Mouse (Mus musculus): ENCODE measurements around the gene Actn3. TPM values are rescaled to one million over a fixed set of nuclear protein-coding genes. Genes with fewer than 3 reads are reported as not detected.
"Not testable (repeated sequence)": the region's sequence is repeated elsewhere in the genome, so short reads cannot be mapped to it uniquely, and the experiment has no call there.

The Actn3 gene
- total RNA-seq (2021), result 1 to 10 TPM; 1.1 to 1.9 TPM

DNA sequence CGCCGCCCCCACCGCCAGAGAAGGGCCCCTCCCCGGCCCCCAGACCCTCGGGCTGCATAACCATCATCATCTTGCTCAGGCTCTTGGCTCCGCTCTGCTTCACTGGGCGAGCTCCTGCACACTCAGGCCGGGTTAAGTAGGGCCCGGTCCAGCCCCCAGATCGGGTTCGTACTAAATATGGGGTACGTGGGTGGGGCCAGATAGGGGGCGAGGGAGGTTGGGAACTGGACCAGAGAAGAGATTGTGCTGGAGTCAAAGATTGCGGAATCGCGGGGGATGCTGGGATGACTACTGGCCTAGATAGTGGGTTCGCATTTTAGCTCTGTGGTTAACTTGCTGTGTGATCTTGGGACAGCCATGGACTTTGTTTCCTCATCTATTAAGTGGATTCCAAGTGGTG is at the start of gene Actn3:
Actn3 (minus strand) TSS at position 125 of the 400 bp plus-strand sequence.
- intact Hi-C loops (cut with DNase I), result no loop called here
- no peak for DNase-seq (ENCODE audit: low spot score in 2 of 2)

DNA sequence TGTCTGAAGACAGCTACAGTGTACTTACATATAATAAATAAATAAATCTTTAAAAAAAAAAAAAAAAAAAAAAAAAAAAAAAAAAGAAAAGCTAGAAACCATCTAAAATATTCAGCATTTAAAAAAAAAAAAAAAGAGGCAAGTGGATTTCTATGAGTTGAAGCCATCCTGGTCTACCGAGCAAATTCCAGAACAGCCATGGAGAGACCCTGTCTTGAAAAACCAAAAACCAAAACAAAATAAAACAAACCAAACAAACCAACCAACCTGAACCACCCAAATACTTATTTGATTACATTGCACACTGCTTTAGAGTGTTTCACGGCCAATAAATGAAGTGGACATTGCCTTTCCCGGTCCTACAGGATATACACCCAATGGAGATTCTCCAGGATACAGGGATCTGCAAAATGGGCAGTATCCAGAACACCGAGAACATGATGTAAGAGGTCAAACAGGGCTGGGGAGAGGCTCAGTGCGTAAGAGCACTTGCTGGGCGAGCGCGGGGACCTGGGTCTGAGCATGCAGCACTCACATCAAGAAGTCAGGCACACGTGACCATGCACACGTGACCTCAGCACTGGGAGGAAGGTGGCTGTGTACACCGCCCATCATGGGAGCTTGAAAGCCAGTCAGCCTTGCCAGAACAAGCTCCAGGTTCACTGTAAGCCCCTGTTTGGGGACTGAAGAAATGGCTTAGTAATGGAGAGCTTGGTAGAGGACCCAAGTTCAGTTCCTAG is 47.6 kb upstream of the Actn3 start:
- DNase-seq (ENCODE audit: low spot score in 2 of 2), result no peak
- intact Hi-C loops (cut with DNase I), result no loop called here

DNA sequence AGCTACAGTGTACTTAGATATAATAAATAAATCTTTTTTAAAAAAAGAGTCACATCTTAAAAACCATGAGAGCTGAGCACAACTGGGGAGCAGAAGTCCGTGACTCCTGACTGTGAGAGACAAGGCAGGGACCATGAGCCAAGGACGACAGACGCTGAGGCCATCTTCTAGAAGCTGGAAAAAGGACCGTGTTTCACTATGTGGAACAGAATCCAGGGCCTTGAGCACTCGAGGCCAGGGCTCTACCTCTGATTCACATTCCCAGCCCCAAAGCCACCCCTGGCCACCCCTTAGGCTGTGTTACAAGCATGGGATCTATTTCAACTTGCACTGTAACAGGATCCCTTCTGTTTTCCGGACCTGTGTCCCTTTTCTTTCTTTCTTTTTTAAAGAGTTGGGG is 41.9 kb upstream of the Actn3 start:
- no peak for DNase-seq (ENCODE audit: low spot score in 2 of 2)
- intact Hi-C loops (cut with DNase I), result no loop called here

DNA sequence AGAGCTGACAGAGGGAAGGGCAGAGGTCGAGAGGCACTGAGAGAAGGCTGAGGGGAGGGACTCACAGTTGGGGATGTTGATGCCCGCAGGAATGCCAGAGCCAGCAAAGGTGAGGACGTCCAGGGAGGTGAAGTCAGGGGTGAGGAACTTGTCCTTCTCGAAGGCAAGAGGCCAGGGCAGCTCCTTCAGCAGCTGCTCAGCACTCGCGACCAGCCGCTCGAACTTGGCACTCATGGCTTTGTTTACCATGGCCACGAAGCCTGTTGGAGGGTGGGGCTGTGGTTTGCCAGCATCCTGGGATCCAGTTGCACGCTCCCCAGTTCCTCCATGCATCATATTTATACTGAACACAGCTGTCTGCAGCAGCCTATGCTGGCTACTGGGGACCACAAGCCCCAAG is 39.1 kb upstream of the Actn3 start:
- no peak for DNase-seq (ENCODE audit: low spot score in 2 of 2)
- intact Hi-C loops (cut with DNase I), result no loop called here

DNA sequence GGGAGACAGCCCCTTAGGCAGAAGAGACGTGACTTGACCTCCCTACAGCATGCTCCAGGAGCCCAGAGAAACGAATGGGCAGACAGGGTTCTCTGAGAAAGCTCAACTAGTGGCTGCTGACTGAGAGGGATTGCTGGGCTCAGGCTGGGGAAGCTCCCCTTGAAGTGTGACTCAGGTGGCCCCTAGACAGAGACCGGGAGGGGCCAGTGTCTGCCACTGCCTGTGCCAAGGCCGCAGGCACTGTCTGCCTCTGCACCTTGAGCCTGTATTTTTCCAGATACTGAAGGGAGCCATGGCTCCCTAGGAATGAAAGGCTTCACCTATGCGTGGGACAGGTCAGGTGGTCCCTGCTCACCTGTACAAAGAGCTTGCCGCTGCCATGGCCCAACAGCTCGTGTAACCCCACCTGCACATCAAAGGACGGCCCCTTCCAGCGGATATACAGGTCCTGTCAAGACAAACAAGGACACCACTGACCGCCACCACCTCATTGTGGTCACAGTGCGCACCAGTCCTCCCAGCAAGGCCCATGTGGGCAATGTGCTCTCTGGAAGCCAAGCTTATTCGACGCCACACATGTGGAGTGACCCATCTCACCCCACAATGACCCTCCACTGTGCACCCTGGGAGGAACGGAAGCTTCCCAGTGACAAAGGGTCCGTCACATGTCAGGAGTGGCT is 38.4 kb upstream of the Actn3 start:
- intact Hi-C loops (cut with DNase I), result no loop called here
- no peak for DNase-seq (ENCODE audit: low spot score in 2 of 2)

DNA sequence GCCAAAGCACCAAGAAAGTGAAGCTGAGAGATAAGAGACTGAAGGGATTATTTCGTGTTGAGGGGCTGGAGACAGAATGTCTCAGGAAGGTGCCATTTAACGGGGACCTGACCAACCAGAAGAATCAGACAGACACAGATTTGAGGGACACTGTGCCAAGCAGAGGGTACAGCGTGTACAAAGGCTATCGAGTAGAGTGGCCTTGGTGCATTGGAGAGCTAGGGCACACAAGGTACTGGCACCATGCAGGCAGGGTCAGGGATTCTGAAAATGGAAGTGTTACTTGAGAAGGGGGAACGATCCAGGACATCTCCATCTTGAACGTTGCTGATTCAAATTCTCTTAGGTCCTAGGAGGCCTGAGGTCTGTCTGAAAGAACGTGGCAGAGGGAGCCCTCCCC is 31.7 kb upstream of the Actn3 start:
- intact Hi-C loops (cut with DNase I), result no loop called here
- DNase-seq (ENCODE audit: low spot score in 2 of 2), result no peak

DNA sequence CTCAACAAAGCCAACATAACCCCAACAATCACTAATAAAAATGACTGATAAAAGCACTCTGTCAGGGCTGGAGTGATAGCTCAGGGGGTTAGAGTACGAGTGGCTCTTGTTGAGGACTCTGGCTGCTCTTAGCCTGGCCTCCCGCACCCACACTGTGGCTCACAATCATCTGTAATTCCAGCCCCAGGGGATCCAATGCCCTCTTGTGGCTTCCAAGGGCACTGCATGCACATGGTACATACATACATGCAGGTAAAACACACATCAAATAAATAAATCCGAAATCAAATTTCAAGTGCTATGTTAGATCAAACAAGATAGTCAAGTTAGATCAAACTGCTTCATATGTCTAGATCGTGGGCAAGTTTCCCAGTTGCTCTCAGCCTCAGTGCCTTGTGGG is 30.4 kb upstream of the Actn3 start:
- DNase-seq (ENCODE audit: low spot score in 2 of 2), result no peak
- intact Hi-C loops (cut with DNase I), result no loop called here

DNA sequence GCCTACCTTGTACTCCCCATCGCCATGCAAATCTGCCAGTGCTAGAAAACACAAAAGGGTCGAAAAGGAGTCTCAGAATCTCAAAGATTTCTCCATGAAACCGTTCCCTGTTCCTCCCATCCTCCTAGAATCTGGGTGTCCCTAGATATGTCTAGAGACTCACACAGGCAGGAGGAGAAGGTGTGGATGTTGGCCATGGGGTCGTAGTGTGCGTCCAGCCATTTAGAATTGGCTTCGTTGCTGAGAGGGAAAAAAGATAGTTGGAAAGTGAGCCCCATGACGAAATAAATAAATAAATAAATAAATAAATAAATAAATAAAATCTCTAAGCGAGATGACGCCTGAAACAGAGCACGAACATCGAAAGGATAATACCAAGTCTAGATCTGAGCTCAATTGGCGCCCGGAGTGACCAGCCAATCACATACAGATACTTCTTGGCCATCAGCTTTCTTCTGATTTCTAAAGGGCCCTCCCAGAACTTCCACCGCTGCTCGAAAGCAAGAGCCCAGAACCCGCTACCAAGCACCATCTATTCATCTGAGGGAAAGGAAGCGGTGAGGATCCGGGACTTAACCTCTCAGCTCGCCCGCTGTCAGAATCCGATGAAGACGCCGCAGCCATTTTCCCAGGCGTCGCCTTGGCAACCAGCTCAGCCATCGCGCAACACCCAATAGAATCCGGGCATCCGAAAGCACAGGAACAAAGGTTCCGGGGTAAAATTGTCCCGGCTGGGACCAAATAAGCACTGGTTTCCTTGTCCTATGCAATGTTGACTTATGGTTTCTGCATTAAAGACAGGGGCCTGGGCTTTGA is 28.5 kb upstream of the Actn3 start, which contains the start of gene Bbs1:
Bbs1 (minus strand) TSS at position 650 of the 816 bp plus-strand sequence.
- intact Hi-C loops (cut with DNase I), result loop anchor here (1.0 to 2.0 kb wide), 2 partner anchors 150 to 277 kb away; partner anchors contain the start of gene Rbm4b
- DNase-seq (ENCODE audit: low spot score in 2 of 2), result peak; percentile 83 to 85

DNA sequence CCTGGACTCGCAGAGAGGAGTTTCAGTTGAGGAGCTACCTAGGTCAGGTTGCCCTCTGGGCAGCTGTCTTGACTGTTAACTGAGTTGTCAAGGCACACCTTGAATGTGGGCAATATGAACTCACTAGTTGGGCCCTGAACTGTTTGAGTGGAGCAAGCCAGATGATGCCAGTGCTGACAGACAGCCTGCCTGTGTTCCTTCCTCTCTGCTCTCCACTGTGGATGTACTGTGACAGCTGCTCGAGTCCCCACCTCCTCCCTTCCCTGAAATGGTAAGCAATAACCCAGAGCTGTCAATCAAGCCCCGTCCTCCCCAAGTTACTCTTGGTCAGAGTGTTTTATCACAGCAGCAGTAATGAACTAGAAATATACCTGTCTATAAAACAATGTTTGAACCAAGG is 22.2 kb upstream of the Actn3 start:
- no peak for DNase-seq (ENCODE audit: low spot score in 2 of 2)
- intact Hi-C loops (cut with DNase I), result no loop called here

DNA sequence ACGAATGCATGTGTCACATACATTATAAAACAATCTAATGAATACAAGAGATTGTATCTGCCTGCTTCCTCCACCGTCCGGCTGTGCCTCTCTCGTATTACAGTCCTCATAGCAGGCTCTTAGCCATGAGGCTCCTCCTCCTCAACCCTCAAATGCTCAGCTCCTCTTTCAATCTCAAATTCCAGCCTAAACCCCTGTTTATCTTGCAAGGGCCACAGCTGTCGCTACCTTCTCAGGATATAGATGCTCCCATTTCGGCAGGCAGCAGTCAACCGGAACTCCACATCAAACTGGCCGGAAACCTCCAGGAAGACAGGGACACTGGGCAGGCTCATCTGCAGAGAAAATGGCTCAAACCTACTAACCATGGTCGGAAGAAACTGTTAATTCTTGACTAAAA is 21.3 kb upstream of the Actn3 start:
- no peak for DNase-seq (ENCODE audit: low spot score in 2 of 2)
- intact Hi-C loops (cut with DNase I), result no loop called here

DNA sequence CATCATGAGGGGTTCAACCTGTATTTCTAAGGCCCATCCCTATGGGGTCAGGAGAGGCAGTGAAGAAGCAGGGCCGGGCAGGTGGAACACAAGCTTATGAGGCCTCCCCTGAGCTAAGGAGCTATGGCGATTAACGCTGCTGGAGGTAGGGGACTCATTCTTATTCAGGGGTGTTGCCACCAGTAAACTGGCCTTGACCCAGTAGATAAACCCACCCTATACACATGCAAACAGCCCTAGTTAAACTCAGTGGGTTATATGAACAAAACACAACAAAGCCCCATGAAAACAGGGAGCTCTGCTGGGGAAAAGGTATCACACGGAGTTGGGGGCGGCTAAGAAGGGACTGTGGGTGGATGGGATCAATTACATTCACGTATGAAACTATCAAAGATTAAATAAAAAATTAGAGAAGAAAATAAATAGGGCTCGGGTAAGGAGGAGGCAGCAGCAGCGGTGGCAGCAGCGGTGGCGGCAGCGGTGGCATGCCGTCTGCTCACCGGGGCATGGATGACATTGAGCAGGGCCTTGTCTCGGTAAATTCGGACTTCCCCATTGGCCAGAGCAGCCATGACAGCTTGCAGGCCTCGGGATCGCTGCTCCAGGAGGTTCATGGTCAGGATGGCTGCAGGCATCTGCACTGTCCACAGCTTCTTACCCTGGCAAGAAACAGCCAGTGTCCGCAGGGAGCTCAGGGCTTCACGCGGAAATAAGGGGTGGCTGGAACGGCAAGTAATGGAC is 19.2 kb upstream of the Actn3 start:
- no peak for DNase-seq (ENCODE audit: low spot score in 2 of 2)
- intact Hi-C loops (cut with DNase I), result no loop called here

DNA sequence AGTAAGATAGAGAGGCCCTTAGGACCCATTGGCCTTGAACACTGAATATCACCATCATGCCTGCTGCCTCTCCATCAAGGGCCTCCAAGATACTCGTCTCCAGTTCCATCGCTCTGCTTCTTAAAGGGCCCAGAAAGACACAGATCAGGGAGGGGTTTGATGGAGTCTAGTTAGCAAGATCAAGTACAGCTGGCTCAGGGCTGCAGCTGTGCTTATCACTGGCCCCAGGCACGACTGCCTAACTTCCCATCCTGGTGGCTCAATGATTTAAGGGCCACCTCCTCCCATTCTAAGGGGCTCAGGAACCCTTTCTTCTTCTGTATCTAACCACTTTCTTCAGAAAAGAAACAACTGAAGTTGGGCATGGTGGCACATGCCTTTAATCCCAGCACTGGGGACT is 14.1 kb upstream of the Actn3 start:
- intact Hi-C loops (cut with DNase I), result no loop called here
- DNase-seq (ENCODE audit: low spot score in 2 of 2), result no peak

DNA sequence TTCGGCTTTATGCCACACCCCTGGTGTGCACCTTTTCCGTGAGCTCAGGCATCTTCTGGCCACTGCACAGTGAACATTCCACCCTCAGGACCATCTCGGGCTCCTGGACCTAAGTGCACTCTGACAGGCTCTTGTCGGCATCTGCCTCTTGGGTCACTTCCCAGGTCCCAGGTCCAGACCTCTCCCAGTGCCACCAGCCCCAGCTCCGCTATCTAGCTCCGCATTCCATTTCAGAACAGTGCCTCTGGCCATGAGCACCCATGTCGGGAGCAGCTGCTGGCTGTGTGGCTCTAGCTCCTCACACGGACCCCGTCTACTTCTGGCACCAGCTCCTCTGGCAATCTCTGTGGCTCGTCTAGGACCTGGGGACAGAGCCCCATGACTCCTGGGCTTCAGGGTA is 12.1 kb upstream of the Actn3 start:
- DNase-seq (ENCODE audit: low spot score in 2 of 2), result no peak
- intact Hi-C loops (cut with DNase I), result no loop called here

DNA sequence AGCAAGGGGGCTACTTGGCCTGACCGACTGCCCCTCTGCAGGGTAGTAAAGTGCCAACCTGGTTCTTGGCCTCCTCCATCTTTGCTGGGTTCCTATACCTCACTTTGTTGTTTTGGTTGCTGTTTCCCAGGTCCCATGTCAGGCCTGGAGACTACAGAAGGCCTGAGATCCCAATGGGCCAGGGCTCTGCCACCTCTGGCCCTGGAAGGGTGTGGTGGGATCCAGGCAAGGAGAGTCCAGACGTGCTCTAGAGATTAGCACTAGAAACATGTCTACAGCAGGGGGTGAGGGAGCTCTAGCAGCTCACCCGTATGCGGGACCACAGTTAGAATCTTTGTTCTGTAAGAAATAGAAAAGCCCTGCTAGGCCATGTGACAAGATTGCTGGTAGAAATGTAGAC is 6.3 kb upstream of the Actn3 start:
- no peak for DNase-seq (ENCODE audit: low spot score in 2 of 2)
- intact Hi-C loops (cut with DNase I), result no loop called here

DNA sequence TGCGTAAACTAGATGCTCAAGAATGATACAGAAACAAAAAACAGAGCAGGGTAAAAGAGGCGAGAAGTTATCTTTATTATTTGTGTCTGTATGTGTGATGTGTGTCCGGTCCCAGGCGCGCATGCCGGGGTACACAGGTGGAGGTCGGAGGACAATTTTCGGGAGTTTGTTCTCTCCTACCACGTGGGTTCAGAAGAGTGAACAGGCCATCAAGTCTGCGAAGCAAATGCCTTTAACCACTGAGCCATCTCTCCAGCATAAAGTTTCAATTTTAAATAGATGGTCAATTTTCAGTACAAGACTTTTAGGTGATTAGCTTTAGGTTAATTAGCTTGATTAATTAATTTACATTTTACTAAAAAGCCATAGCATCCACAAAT is 1.6 kb upstream of the Actn3 start:
- intact Hi-C loops (cut with DNase I), result no loop called here
- no peak for DNase-seq (ENCODE audit: low spot score in 2 of 2)

DNA sequence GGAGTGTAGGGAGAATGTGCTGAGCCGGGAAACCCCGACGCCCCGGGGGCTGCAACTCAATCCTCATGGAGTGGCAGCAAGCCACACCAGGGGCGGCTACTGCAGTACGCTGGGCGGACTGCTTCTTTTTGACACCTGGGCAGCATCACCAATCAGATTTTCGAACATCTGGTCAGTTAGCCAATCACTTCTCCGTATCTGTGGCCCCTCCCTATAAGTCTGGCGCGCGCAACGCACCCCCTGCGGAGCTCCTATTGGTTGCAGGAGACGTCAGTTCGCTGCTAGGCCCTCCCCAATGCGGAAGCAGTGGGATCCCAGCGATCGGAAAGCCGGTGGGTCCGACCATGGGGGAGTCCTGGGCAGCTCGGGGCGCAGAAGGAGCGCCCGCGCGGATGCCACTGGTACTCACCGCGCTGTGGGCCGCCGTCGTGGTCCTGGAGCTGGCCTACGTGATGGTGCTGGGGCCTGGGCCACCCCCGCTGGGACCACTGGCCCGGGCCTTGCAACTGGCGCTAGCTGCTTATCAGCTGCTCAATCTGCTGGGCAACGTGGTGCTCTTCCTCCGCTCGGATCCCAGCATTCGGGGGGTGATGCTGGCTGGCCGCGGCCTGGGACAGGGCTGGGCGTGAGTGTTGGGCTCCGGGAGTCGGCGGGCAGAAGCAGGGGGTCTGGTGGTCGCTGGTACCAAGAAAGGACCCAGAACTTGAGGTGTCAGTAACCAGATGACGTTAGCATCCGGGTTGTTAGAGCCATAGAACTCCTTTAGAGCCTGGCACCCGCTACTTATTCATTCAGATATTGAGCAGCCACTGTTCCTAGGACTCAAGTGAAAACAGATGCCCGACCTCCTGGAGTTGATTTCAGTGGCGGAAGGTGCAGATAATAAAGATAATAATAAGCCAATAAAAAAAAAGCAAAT is 955 bp upstream of the Actn3 start, which contains the start of gene Zdhhc24:
Zdhhc24 (plus strand) TSS at position 264 of the 919 bp plus-strand sequence.
- intact Hi-C loops (cut with DNase I), result no loop called here

DNA sequence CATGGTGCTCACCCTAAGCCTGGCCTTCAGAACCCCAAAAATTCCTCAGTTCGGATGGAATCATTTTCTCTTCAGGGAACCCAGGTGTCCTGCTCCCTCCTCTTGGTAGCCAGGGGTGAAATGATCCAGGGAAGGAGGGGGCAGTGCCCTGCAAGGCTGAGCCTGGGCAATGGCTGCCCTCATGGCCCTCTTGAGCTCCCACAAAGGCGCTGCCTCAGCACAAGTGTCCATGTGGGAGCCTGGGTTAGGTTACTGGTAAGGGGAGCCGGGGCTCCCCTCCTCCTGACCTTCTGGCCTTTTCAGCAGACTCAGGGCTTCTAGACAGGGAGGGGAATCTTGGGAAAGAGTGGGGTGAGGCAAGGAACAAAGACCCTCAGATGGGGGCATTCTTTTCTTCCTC is 954 bp downstream of the Actn3 start:
- intact Hi-C loops (cut with DNase I), result no loop called here
- no peak for DNase-seq (ENCODE audit: low spot score in 2 of 2)

More for the DNA sequence above, 955 bp upstream of the Actn3 start, which contains the start of gene Zdhhc24:
- DNase-seq (ENCODE audit: low spot score in 2 of 2), result peak; percentile 94 to 98

DNA sequence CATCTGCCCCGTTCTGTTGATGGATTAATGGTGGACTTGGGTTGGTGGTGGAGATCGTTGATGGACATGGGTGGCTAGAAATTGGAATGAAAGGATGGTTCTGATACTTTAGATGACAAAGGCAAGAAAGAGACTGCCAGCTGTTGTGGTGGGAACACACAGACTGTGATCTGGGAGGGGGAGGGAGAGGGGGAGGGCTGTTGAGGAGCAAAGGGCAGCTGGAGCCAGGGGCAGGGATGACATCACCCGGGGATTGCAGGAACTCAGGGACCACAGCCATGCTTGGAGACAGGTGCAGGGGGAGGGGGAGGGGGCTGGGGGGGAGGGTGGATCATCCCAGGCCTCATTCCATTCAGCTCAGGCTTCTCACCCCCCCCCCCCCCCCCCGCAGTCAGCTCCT is 1.5 kb downstream of the Actn3 start:
- DNase-seq (ENCODE audit: low spot score in 2 of 2), result no peak
- intact Hi-C loops (cut with DNase I), result no loop called here

DNA sequence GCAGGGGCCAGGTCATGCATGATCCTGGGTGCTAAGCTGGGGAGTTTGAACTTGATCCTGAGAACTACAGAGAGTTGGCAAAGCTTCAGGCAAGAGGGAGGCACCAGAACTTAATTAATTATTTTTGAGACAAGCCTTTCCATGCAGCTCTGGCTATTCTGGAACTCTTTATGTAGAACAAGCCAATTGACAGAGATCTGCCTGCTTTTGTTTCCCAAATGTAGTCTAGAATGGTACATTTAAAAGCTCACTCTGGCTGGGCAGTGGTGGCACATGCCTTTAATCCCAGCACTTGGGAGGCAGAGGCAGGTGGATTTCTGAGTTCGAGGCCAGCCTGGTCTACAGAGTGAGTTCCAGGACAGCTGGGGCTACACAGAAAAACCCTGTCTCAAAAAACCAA is 3.1 kb downstream of the Actn3 start:
- DNase-seq (ENCODE audit: low spot score in 2 of 2); intact Hi-C loops (cut with DNase I): not testable (repeated sequence)

Measured in left cerebral cortex, postnatal 25 days (tissue).